Mouse (Mus musculus) erythroblast, embryonic 14.5 days (primary cell): Measurements from ENCODE around the gene Ccdc157. TPM values are rescaled to one million over a fixed set of nuclear protein-coding genes. Genes with fewer than 3 reads are reported as not detected.

Experiments used
- H3K27me3 ChIP-seq: 2 replicates; pipeline ENCODE4 v1.6.1; 2012; ENCODE audit warnings: inconsistent platforms; ENCODE audit not compliant: control insufficient read depth
- H3K36me3 ChIP-seq: 2 replicates; pipeline ENCODE4 v1.6.1; 2012; ENCODE audit warnings: mild to moderate bottlenecking, inconsistent platforms; ENCODE audit not compliant: control insufficient read depth
- H3K4me1 ChIP-seq: 2 replicates; pipeline ENCODE4 v1.6.1; 2012; ENCODE audit warnings: inconsistent platforms; ENCODE audit not compliant: control insufficient read depth
- H3K4me3 ChIP-seq: replicated peaks from 2 replicates; pipeline ENCODE3; 2012; ENCODE audit warnings: moderate library complexity, mild to moderate bottlenecking, inconsistent platforms
- H3K9me3 ChIP-seq: 2 replicates; pipeline ENCODE4 v1.6.1; 2012; ENCODE audit warnings: low read length, inconsistent platforms, mixed read lengths; ENCODE audit not compliant: control insufficient read depth
- GATA1 ChIP-seq: IDR thresholded peaks from 2 replicates; pipeline ENCODE4 v1.6.1; 2012; ENCODE audit warnings: low read length, inconsistent platforms, mixed read lengths
- TAL1 ChIP-seq: IDR thresholded peaks from 3 replicates; pipeline ENCODE4 v1.6.1; 2012; ENCODE audit warnings: low read length, inconsistent platforms, mixed read lengths
- polyA plus RNA-seq: library from polyadenylated mRNA; stranded (reverse); fragments of >175 nt; gene quantifications from 2 replicates; pipeline ENCODE4 v1.2.3, GENCODE M21; 2012

Gene Ccdc157
- polyA plus RNA-seq, 1 experiment = 0.10 TPM

GRCm38 (mm10) chr11:4160758-4161480 lies 826 bp upstream of the Ccdc157 start:
- H3K4me1 ChIP-seq = peaks cover 65% of the 10 kb centered on the region
- H3K9me3 ChIP-seq = no peaks in the 10 kb centered on the region
- H3K27me3 ChIP-seq = no peaks in the 10 kb centered on the region
- TF ChIP-seq TAL1 (no peak), GATA1 (no peak)
- peak overlapping the region; percentile 98 for H3K4me3 ChIP-seq
- peaks cover 52% of the 10 kb centered on the region for H3K36me3 ChIP-seq

GRCm38 (mm10) chr11:4158676-4159075 lies 1.4 kb downstream of the Ccdc157 start:
- peaks cover 4% of the 10 kb centered on the region; the same call in 1 of the 2 replicates for H3K9me3 ChIP-seq

GRCm38 (mm10) chr11:4155641-4156040 lies 4.5 kb downstream of the Ccdc157 start:
- H3K27me3 ChIP-seq = no peaks in the 10 kb centered on the region
- TF ChIP-seq TAL1 (no peak), GATA1 (no peak)
- H3K36me3 ChIP-seq = no peaks in the 10 kb centered on the region; the same call in 1 of the 2 replicates
- H3K4me3 ChIP-seq = no peak overlapping the region
- peaks cover 25% of the 10 kb centered on the region for H3K4me1 ChIP-seq
- peaks cover 4% of the 10 kb centered on the region; the same call in 1 of the 2 replicates for H3K9me3 ChIP-seq

More at GRCm38 (mm10) chr11:4158676-4159075, 1.4 kb downstream of the Ccdc157 start:
- peaks cover 51% of the 10 kb centered on the region for H3K4me1 ChIP-seq
- peaks cover 29% of the 10 kb centered on the region for H3K36me3 ChIP-seq
- TF ChIP-seq TAL1 (no peak), GATA1 (no peak)
- no peak overlapping the region for H3K4me3 ChIP-seq
- no peaks in the 10 kb centered on the region for H3K27me3 ChIP-seq

GRCm38 (mm10) chr11:4153694-4154093 lies 6.4 kb downstream of the Ccdc157 start:
- no peak for TF ChIP-seq GATA1
- no peak for TF ChIP-seq TAL1
- no peak overlapping the region for H3K4me3 ChIP-seq
- H3K36me3 ChIP-seq = no peaks in the 10 kb centered on the region; the same call in 1 of the 2 replicates
- H3K4me1 ChIP-seq = peaks cover 10% of the 10 kb centered on the region
- peaks cover 4% of the 10 kb centered on the region; the same call in 1 of the 2 replicates for H3K9me3 ChIP-seq
- no peaks in the 10 kb centered on the region for H3K27me3 ChIP-seq

- Histone ChIP-seq H3K9me3 (peaks cover 4% of the 10 kb centered on the region; the same call in 1 of the 2 replicates), H3K4me3 (no peak overlapping the region), H3K36me3 (no peaks in the 10 kb centered on the region; the same call in 1 of the 2 replicates), H3K4me1 (no peaks in the 10 kb centered on the region; the same call in 1 of the 2 replicates), H3K27me3 (no peaks in the 10 kb centered on the region)
- TF ChIP-seq GATA1 = no peak
- no peak for TF ChIP-seq TAL1
Observed at GRCm38 (mm10) chr11:4149886-4150285, 10.2 kb downstream of the Ccdc157 start.

GRCm38 (mm10) chr11:4148536-4149156 lies 11.4 kb downstream of the Ccdc157 start:
- no peak for TF ChIP-seq TAL1
- no peak for TF ChIP-seq GATA1
- no peak overlapping the region for H3K4me3 ChIP-seq
- H3K27me3 ChIP-seq = no peaks in the 10 kb centered on the region
- H3K36me3 ChIP-seq = peaks cover 3% of the 10 kb centered on the region
- H3K4me1 ChIP-seq = no peaks in the 10 kb centered on the region
- H3K9me3 ChIP-seq = no peaks in the 10 kb centered on the region

GRCm38 (mm10) chr11:4148120-4148519 lies 12.0 kb downstream of the Ccdc157 start:
- Histone ChIP-seq H3K4me1 (no peaks in the 10 kb centered on the region), H3K4me3 (no peak overlapping the region), H3K36me3 (peaks cover 8% of the 10 kb centered on the region), H3K9me3 (no peaks in the 10 kb centered on the region), H3K27me3 (no peaks in the 10 kb centered on the region)
- TF ChIP-seq GATA1 = no peak
- no peak for TF ChIP-seq TAL1

- no peak for TF ChIP-seq GATA1
- TF ChIP-seq TAL1 = no peak
- Histone ChIP-seq H3K4me1 (no peaks in the 10 kb centered on the region), H3K4me3 (no peak overlapping the region), H3K9me3 (no peaks in the 10 kb centered on the region), H3K27me3 (no peaks in the 10 kb centered on the region), H3K36me3 (peaks cover 17% of the 10 kb centered on the region)
Observed at GRCm38 (mm10) chr11:4147098-4147497, 13.0 kb downstream of the Ccdc157 start.

- Histone ChIP-seq H3K4me1 (no peaks in the 10 kb centered on the region), H3K4me3 (no peak overlapping the region), H3K36me3 (peaks cover 24% of the 10 kb centered on the region), H3K27me3 (no peaks in the 10 kb centered on the region), H3K9me3 (no peaks in the 10 kb centered on the region)
- TF ChIP-seq TAL1 = no peak
Observed at GRCm38 (mm10) chr11:4146381-4146780, 13.7 kb downstream of the Ccdc157 start.
